Mouse (Mus musculus): ENCODE data around the gene Lgr4.

DNA sequence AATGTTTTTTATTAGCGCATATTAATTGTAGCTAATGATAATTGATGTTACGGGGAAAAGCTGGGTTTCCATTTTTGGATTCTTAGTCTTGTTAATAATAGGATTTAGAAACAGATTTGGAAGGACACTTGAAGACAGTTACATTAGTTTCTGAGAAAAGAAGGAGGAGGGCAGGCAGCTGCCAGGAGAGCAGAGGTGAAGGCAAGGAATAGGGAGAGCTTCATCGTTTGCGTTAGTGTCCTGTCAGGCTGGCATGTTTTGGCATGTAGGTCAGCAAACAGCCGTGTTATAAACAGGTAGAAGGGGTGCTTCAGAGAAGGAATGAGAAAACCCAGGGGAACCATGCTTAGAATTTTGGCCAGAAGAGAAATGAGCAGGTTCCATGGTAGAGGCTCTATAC is 38.5 kb downstream of the Lgr4 start:
- TF ChIP-seq CTCF (IDR thresholded peaks at IDR 0.05; ENCODE audit: control insufficient read depth, insufficient read depth, insufficient read length) (no peak), MAX (IDR thresholded peaks at IDR 0.05) (no peak), MYOG (IDR thresholded peaks at IDR 0.05; ENCODE audit: control insufficient read depth, extremely low read depth, insufficient read length) (no peak), MYOD1 (IDR thresholded peaks at IDR 0.05; ENCODE audit: control insufficient read depth, insufficient read length, low read depth) (no peak)
